Mouse (Mus musculus) cerebellum, postnatal 36 days (tissue): ENCODE results near the gene Taf15.
"Not testable (repeated sequence)": the region's sequence is repeated elsewhere in the genome, so short reads cannot be mapped to it uniquely, and the experiment has no call there.

Experiments
- DNase-seq, 2 experiments: peaks; one replicate each; pipeline ENCODE4 v3.0.0; 2021 to 2022; ENCODE audit warnings: mixed read lengths in 2 of 2

The Taf15 gene

GRCm38 (mm10) chr11:83540931-83541330 is 68.0 kb downstream of the Taf15 start:
- DNase-seq = no peak

GRCm38 (mm10) chr11:83541415-83541814 is 68.5 kb downstream of the Taf15 start:
- no peak for DNase-seq

- no peak for DNase-seq
These were observed 71.3 kb downstream of the Taf15 start for GRCm38 (mm10) chr11:83544214-83544613.

- no peak for DNase-seq
These were observed 77.3 kb downstream of the Taf15 start for GRCm38 (mm10) chr11:83550186-83550632.

- DNase-seq = not testable (repeated sequence)
These were observed 78.2 kb downstream of the Taf15 start for GRCm38 (mm10) chr11:83551037-83551436.

- DNase-seq = no peak
These were observed 78.8 kb downstream of the Taf15 start for GRCm38 (mm10) chr11:83551668-83552067.
